Mouse (Mus musculus): ENCODE data around the gene Mum1.

GRCm38 (mm10) chr10:80188453-80189024 is 37.7 kb upstream of the Mum1 start:
- TF ChIP-seq CTCF (IDR thresholded peaks at IDR 0.05; ENCODE audit: borderline replicate concordance, insufficient read depth, low read length) (no peak), POLR2A (IDR thresholded peaks at IDR 0.05; ENCODE audit: low read depth, low read length) (no peak)

All from embryonic fibroblast, embryonic 13.5 days (primary cell).